Mouse (Mus musculus): ENCODE data around the gene Bola3. TPM values are rescaled to one million over a fixed set of nuclear protein-coding genes. Genes with fewer than 3 reads are reported as not detected.

The Bola3 gene
- 100 to 1,000 TPM; 243 to 293 TPM for total RNA-seq (2021)
- long read RNA-seq, experiment 1, transcript Bola3-207 (4 exons, 2,312 nt) = major isoform, 256 of 297 reads
- long read RNA-seq, experiment 1, transcript Bola3-201 (3 exons, 709 nt) = minor isoform, 12 of 297 reads
- long read RNA-seq, experiment 1, partial matches to known transcripts = 1 of 297 reads
- long read RNA-seq, experiment 1, other reads (novel, unspliced or antisense) = 28 of 297 reads
- long read RNA-seq, experiment 2, transcript Bola3-207 (4 exons, 2,312 nt) = major isoform, 242 of 261 reads
- long read RNA-seq, experiment 2, partial matches to known transcripts = 3 of 261 reads
- long read RNA-seq, experiment 2, other reads (novel, unspliced or antisense) = 14 of 261 reads

DNA sequence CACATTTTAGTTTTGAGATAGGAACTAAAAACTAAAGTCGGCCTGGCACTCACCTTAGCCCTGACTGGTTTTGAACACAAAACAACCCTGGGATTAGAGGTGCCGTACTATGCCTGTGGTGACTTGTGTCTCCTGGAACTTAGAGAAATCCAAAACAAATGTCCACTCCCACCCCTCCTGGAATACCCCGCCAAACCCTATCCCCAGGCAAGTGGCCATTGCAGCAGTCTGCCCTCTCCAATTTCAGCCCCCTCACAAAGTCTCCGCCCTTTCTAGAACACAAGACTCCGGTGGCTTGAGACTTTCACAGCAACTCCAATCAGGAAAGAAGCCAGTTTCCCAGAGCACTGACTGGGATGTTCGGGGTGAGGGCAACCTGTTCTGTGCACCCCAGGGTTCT lies at the start of gene Bola3:
TSS of gene Bola3 (plus strand) at position 275 of the 400 bp plus-strand sequence.
- no peak for DNase-seq

DNA sequence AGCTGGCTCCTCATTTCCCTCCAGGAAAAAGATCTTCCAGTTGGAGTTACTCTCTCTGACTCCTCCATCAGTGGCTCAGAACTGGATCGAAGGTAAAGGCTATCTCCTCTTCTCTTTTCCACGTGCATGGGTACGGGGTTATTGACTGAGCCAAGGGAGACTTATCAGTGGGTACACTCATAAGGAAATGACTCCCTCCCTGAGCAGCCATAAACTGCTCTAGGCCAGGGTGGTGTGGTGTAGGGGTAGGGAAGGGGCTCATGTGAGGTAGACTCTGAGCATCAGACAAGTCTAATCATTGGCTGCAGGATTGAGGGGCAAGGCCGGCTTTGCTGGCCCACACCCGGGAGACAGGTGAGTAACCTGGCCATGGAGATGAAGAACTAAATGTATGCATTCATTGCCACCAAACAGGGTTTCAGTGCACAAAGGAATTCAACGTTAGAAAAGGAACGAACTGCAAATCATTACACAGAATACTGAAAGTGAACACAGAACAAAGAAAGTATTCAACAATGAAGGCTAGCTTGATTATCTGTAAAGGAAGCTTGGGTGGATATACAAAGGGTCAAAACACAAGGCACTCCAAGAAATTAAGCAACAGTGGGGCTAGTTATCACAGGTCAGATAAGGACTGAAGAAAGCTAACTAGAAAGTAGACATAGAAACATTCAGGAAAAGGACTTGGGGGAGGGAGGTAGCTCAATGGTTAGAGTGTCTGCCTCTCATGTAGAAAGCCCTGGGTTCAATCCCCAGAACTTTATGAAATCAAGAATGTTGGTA lies 48.3 kb upstream of the Bola3 start:
- no peak for DNase-seq

DNA sequence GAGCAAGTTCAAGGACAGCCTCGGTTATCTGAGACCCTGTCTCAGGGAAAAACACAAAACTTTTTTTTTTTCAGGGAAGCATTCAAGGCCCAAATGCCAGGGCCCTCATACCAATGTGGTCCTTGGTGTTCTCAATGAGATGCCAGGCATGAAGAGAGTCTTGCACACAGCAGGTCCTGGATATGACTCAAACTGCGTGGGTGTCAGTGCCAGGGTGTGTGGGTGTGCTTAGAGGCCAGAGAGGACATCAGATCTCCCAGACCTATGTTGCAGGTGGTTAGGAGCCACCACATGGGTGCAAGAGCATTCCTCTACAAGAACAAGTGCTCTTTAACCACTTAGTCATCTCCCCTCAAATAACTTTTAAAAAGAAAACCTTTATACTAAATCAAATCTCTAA lies 47.7 kb upstream of the Bola3 start:
- no peak for DNase-seq

DNA sequence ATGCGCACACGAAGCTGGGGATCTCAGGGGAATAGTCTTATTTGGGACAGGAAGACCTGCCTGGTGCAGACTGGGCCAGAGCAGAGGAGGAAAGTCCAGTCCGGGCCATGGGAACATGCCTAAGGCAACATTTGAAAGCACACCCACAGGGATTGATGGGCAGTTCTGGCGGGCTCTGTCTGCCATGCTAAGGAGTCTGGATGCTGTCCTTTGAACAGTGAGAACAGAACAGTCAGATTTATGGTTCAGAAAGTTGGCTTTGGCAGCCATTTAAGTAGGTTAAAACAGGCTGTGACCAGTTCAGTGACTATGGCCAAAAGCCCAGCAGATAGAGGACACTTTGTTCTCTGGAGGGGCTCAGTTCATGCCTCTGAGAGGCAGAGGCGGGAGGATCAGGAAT lies 46.7 kb upstream of the Bola3 start:
- peak; percentile 9 for DNase-seq

DNA sequence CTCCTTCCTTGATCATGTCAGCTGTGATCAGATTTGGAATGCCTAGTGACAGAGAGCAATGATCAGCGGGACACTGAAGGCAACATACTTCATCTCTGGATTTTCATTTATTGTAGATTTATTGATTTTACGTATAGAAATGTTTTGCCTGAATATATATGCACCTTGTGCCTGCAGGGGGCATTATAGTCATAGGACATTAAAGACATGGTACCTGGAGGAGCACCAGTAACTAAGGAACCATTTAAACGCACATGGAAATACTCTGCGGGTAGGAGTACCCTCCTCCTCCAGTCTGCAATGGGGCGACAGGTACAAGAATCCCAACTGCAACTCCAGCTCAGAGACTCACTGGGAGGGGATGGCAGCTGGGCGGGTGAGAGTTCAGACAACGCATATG lies 39.9 kb upstream of the Bola3 start:
- no peak for DNase-seq

DNA sequence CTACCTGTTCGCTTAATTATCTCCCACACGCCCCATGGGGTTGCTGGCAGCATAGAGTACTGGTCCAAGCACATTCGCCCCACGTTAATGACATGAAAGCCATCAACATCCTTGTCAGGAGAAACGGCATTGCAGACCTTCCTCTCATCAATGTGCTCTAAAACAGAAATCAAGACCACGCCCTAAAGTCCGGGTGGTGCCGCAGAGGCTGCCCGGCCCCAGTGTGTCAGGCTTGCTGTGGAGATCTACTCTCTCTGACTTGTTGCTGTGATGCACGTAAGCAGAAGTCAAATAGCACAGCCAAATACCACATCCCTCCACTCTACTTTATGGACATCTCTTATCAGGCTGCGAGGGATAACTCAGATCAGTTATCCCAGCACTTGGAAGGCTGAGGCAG lies 37.7 kb upstream of the Bola3 start:
- DNase-seq = no peak

DNA sequence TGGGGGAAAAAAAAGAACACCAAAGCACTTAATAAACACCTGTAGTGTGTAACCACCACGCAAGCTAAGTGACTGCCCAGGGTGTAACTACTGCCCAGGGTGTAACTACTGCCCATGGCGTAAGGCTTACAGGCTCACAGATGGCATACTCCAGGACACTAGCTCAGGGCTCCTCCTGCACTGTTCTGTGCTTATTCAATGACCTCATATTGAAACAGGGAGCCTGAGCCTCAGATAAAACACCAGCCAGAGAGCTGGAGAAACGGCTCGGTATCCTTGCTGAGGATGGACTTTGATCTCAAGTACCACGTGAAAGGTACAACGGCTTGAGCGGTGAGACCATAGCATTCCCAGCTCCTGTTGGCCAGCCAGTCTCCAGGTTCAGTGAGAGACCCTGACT lies 36.9 kb upstream of the Bola3 start:
- DNase-seq = no peak

DNA sequence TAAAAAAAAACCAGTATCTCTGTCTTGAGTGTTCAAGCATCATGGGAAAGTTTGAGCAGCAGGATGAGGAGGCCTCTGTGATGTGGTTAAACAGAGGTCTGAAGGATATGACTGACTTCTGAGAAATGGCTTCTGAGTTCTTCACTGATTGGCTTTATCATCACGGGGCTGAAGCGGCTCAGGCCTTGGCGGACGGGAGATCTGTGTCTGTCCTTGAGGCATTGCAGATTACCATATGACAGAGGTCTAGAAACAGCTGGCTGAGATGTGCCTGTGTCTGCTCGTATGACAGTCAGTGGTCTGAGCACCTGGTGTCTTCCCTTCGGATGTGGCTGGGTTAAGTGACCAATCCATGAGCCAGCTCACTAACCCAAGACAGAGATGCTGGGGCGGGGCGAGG lies 36.4 kb upstream of the Bola3 start:
- DNase-seq = peak; percentile 25

DNA sequence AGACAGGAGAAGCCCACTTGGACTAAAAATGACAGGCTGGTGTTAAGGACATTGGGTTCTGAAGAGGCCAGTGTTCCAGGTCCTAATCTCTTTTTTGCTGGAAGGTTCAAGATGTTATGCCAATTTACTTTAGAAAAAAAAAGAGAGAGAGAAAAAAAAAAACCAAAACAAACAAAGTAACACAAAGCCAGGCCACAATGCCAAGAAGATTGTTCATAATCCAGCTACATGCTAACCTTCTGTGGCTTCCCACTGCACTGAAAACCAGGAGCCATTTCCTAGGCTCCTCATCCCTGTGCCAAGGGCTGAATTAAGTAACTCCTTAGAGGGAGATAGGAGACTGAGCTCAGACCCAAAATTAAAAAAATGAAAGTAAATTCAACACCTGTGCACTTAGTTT lies 33.7 kb upstream of the Bola3 start:
- DNase-seq = no peak

DNA sequence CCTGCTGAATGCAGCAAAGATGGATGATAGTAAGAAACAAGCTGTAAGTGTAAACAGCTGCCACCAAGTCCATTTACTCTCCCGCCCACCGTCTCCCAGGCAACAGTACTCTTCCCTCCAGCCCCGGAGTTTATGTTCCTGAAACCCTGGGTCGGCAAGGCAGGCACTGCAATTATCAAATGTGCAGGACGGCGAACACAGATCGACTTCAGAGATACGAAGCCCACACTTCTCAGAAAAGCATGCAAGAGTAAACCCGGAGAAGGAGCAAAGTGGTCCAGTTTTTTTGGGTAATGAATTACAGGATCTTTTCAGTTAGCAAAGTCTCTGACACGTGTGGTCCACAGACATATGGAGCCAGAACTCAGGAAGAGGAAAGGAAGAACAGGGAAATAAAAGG lies 32.9 kb upstream of the Bola3 start:
- no peak for DNase-seq

DNA sequence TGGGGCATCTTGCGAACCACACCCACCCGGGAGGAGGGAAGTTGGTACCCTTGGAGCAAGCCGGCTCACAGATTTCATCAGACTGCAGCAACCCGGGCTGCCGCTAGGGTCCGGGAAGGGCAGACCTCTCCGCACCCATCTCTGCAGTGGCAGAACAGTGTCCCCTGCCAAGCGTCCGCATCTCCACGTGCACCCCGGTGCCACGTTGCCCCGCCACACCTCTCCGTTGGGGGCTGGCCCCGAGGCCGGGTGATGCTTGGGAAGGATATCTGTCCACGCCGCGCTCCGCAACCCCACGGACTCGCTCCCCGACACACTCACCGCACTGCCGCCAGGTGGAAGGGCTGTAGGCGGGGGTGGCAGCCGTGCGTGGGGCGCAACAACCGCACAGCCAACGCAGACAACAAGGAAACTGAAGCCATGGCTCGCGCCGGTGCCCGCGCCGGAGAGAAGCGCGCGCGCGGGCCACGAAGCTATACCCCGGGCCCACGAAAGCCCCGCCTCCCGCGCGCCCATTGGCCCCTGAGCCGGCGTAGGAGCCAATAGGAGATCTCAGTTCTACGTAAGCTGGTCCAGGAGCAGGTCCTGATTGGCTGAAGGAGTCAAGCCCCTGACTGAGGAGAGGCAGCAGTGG lies 31.7 kb upstream of the Bola3 start:
- DNase-seq = peak; percentile 94

DNA sequence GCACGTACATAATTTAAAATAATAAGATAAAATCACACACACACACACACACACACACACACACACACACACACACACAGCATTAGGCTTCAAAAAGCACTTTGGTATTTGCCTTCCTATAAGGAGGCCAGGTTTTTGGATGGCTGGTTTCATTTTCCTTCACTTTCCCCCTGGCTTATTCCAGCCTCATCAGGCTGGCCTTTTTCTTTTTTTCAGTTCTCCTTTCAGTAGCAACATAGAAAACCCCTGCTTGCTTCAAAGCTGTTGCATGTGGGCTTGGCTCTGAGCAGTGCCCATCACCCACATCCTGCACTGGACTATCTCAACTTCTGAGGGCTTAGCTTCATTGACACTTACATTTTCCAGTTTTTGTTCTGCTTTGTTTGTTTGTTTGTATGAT lies 27.0 kb upstream of the Bola3 start:
- no peak for DNase-seq

DNA sequence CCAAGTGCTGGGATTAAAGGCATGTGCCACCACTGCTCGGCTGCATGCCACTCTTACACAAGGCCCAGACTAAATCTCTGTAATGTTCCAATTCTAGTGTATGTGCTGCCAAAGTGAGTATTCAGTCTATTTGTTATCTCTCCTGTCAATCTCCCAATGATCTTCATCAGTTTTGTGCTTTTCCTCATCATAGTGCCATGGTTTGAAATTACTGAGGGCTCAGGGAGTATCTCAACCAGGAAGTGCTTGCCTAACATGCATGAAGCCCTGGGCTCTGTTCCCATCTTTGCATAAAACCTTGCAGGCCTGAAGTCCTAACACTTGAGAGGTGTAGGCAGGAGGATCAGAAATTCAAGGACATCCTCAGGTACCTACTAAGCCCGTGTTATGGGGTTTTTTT lies 26.2 kb upstream of the Bola3 start:
- no peak for DNase-seq

DNA sequence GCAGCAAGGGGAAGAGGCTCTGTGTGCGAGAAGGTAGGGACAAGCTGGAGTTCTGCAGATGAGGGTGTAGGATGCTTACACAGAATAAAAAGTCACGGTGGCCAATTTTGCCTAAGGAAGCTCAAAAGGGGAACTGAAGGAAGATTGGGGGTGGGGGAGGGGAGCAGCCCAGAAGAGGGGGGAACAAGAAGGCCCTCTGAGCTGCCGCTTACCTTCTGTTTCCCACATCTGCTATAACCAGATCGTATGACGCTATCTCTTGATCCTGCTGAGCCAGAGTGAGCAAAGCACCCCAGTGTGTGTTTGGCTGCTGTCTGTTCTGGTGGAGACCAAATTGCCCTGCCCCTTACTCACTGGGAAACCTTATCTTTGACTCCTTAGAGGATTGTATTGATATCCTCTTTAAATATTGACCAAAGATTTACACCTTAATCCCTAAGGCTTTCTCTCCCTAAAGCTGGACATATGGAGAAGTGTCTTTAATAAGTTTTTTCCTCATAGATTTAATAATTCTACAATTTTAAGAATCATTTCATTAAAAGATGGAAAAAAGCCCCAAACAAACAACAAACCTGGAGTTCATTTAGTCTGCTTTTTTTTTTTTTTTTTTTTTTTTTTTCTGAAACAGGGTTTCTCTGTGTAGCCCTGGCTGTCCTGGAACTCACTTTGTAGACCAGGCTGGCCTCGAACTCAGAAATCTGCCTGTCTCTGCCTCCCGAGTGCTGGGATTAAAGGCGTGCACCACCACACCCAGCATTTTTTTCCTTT lies 25.1 kb upstream of the Bola3 start:
- no peak for DNase-seq

DNA sequence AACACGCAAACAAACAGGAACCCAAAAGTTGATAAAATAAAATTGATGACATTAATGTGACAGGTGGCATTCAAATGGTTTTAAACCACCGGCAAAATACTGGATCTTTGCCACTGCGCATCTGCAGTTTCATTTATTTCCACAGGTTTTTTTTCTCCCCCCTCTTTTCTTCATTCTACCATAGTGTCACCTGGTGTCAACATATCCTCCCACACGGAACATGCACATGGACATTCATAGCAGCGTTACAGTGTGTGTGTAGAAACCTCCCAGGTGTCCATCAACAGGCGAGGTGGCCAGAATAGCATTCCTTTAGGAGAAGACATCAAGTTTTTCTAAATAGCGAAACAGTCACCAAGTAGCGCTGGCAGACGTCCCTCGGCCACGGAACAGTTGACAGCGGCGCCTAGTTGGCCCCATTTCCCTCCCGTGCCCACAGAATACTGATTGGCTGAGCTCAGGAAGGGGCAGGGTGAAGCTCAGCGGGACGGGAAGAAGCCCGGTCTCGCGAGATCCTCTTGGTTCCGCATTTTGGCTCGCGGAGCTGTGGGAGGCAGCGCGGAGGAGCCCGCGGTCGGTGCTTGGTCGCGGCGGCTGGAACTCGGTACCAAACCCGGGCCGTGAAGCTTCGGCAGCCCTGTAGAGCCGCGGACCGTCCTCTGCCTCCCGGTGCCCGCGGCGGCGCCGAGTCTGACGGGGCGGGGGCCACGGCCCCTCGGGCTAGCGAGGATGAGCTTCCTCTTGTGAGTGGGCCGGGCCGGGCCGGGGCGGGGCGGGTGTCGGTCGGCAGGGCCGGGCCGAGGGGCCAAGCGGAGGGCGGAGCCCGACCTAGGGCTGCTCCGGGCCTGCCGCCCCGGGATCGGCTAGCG lies 23.2 kb upstream of the Bola3 start, which contains the start of the genes Mthfd2 and Mob1a:
TSS of gene Mthfd2 (minus strand) at position 384 of the 869 bp plus-strand sequence.
TSS of gene Mob1a (plus strand) at position 492 of the 869 bp plus-strand sequence.
- peak; percentile 95 for DNase-seq

DNA sequence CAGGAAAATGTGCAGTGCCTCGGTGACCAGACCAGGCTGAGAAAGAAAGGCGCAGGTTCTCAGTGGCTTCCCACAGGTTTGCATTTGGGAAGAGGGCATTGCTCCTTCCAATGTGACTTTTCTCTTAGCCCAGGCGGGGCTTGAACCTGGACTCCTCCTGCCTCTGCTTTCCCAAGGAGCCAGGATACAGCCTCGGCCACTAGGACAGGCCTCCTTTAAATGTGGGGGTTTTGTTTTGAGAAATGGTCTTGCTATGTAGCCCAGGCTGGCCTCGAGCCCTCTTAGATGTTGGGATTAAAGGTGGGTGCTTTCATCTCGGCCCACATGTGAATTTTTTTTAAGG lies 22.6 kb upstream of the Bola3 start:
- DNase-seq = no peak

DNA sequence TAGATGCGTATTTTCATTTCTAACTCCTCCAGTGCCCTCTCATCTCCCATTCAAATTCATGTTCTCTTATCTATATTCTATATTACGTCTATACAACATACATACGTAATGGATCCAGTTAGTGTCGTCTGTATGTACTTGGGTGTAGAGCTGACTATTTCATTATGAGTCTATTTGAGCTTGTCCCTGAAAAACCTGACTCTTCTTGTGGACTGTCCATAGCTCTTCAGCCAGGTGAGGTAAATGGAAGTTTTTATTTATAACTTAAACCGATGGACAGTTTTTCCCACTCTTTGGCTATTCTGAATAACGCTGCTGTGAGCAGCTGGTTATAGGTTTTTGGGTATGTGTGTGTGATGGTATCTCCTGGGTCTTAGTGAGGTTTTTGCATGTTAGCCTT lies 22.2 kb upstream of the Bola3 start:
- DNase-seq = no peak

DNA sequence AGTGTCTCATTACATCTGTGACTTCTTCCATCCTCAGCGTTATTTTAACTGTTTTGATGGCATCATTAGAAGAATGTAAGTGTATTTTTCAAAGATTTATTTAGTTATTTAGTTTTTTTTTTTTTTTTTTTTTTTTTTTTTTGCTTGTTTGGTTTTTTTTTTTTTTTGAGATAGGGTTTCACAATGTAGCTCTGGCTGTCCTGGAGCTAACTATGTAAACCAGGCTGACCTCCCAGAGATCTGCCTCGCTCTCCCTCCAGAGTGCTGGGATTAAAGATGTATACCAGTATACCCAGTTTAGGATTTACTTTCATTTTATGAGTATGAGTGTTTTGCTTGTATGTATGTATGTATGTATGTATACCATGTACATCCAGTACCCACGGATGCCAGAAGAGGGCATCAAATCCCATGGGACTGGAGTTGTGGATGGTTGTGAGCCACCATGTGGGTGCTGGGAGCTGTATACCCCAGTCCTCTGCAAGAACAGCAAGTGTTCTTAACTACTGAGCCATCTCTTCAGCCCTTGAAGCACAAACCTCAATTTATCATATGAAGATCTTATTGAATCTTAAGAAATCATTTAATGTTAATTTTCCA lies 21.3 kb upstream of the Bola3 start:
- DNase-seq = no peak

DNA sequence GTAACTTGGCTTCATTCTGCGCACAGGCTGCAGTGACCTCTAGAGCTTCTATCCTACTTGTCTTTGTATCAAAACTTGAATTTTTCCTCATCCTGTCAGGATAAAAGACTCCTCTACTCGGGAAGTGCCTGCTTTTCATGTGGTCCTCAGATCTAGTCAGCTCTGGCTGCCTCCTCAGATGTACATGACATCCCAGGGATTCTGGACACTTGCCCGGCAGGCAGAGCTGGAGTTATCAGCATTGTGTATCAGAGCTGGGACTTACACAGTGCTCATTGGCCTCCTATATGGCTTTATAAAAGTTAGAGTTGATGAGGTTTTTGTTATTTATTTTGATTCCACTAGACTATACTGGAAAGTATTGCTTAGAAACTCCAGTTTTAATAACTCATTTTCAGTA lies 7.6 kb upstream of the Bola3 start:
- DNase-seq = no peak

DNA sequence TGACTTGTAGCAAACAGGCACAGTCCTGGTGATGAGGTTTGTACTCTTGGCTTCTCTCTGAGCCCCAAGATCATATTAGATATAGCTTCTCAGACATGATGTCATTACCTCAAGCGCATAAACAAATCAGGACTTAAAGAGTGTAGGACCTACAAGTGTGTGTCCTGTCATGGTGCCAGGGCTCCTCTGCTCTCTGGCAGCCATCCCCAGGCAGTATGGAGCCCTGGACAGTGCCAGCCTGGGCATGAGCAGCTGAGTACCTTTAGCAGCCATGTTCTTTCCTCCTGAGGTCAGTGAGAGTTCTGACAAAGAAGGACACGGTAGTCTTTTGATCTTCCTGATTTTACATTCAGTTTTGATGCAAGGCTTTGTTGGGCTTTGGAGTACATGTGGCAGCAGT lies 6.0 kb upstream of the Bola3 start:
- no peak for DNase-seq

DNA sequence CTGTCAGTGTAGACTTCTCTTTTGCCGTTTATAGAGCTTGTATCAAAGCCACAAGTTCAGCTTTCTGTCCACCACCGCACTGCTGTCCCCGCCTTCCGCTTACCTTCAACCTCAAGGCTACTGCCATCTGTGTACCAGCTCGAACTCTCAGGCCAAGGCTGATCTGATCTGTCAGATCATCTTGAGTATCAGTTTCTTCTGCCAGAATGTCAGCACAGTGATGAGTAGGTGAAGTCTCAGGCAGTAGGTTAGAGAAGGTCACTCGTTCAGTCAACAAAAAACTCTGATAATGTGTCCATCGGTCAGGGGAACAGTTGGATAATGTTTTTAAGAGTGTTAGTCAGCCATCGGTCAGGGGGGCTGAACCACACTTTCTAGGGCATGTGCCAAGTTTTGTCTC lies 3.7 kb upstream of the Bola3 start:
- peak; percentile 48 for DNase-seq

Data from adrenal gland, postnatal 10 days (tissue).